Mouse (Mus musculus): ENCODE data around the gene Hspb7.

The Hspb7 gene

GRCm38 (mm10) chr4:141469343-141469742 is 48.8 kb downstream of the Hspb7 start:
- no peak for DNase-seq (ENCODE audit: low spot score)

GRCm38 (mm10) chr4:141471491-141471890 is 50.9 kb downstream of the Hspb7 start:
- no peak for DNase-seq (ENCODE audit: low spot score)

DNA sequence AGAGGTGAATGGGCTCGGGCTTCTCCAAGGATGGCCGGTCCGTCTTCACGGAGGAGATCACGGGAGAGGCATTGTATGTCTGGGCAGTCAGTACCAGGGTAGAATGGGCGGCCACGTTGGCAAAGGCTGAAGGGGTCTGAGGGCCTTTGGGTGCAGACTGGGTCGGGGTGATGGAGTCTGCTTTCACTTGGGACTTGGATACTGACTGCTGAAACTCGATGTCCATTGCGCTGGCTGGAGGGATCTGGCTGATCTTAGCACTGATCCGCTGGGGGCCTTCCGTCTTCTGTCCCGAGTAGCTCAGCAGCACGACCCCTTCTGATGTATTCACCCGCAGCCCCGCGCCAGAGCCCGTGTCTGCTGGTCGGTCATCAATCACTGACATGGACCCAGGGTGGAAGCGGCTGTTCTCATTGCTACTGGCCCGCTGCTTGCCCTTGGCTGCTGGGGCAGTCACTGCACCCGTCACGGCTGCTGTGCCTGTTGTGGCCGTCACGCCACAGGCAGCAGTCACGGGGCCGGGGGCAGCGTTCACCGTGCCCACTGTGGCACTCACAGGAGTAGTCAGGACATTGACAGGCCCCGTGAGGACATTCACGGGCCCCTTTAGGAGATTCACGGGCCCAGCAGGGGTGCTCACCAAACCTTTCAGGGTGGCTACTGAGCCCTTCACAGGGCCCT is 52.2 kb downstream of the Hspb7 start:
- DNase-seq (ENCODE audit: low spot score), result no peak

GRCm38 (mm10) chr4:141474431-141474830 is 53.9 kb downstream of the Hspb7 start:
- no peak for DNase-seq (ENCODE audit: low spot score)

Data from layer of hippocampus, adult 9-10 months (tissue).